Mouse (Mus musculus): Measurements from ENCODE around the gene C030005K15Rik. TPM values are rescaled to one million over a fixed set of nuclear protein-coding genes. Genes with fewer than 3 reads are reported as not detected.
A peak's percentile ranks its signal among the peaks of the same experiment; 100 is the strongest.
"Not testable (repeated sequence)": the region's sequence is repeated elsewhere in the genome, so short reads cannot be mapped to it uniquely, and the experiment has no call there.

Gene C030005K15Rik
- total RNA-seq (2021), result under 1 TPM in 1 of 2 experiments, not detected in 1; 0.48 TPM

GRCm38 (mm10) chr10:97726655-97727054 is at the start of gene C030005K15Rik:
TSS of gene C030005K15Rik (minus strand) at chr10:97726755.
- DNase-seq (ENCODE audit: low spot score in 2 of 2); intact Hi-C loops (cut with DNase I): not testable (repeated sequence)

- DNase-seq (ENCODE audit: low spot score in 2 of 2), result peak in 1 of 2 experiments; percentile 29
- intact Hi-C loops (cut with DNase I), result no loop called here
Measured at GRCm38 (mm10) chr10:97768171-97768749, 41.7 kb upstream of the C030005K15Rik start.

GRCm38 (mm10) chr10:97753821-97754220 is 27.3 kb upstream of the C030005K15Rik start:
- intact Hi-C loops (cut with DNase I), result no loop called here
- no peak for DNase-seq (ENCODE audit: low spot score in 2 of 2)

- no peak for DNase-seq (ENCODE audit: low spot score in 2 of 2)
- intact Hi-C loops (cut with DNase I), result no loop called here
Measured at GRCm38 (mm10) chr10:97747231-97747630, 20.7 kb upstream of the C030005K15Rik start.

- intact Hi-C loops (cut with DNase I), result no loop called here
- no peak for DNase-seq (ENCODE audit: low spot score in 2 of 2)
Measured at GRCm38 (mm10) chr10:97725929-97726328, 626 bp downstream of the C030005K15Rik start.

- intact Hi-C loops (cut with DNase I), result no loop called here
- no peak for DNase-seq (ENCODE audit: low spot score in 2 of 2)
Measured at GRCm38 (mm10) chr10:97722709-97723108, 3.8 kb downstream of the C030005K15Rik start.

- DNase-seq (ENCODE audit: low spot score in 2 of 2), result no peak
- intact Hi-C loops (cut with DNase I), result no loop called here
Measured at GRCm38 (mm10) chr10:97720625-97721024, 5.9 kb downstream of the C030005K15Rik start.

GRCm38 (mm10) chr10:97718021-97718420 is 8.5 kb downstream of the C030005K15Rik start:
- no peak for DNase-seq (ENCODE audit: low spot score in 2 of 2)
- intact Hi-C loops (cut with DNase I), result loop anchor here (10.0 kb wide), 1 partner anchor 87 kb away; no protein-coding TSS in a partner anchor

GRCm38 (mm10) chr10:97717233-97717632 is 9.3 kb downstream of the C030005K15Rik start:
- intact Hi-C loops (cut with DNase I), result loop anchor here (10.0 kb wide), 1 partner anchor 88 kb away; no protein-coding TSS in a partner anchor
- no peak for DNase-seq (ENCODE audit: low spot score in 2 of 2)

GRCm38 (mm10) chr10:97715289-97715906 is 11.2 kb downstream of the C030005K15Rik start:
- intact Hi-C loops (cut with DNase I), result loop anchor here (10.0 kb wide), 1 partner anchor 89 kb away; no protein-coding TSS in a partner anchor
- no peak for DNase-seq (ENCODE audit: low spot score in 2 of 2)

- no peak for DNase-seq (ENCODE audit: low spot score in 2 of 2)
- intact Hi-C loops (cut with DNase I), result loop anchor here (5.0 to 10.0 kb wide), 3 partner anchors 90 to 1368 kb away; no protein-coding TSS in a partner anchor
Measured at GRCm38 (mm10) chr10:97714584-97714983, 12.0 kb downstream of the C030005K15Rik start.

GRCm38 (mm10) chr10:97712687-97713086 is 13.9 kb downstream of the C030005K15Rik start:
- intact Hi-C loops (cut with DNase I), result loop anchor here (5.0 to 10.0 kb wide), 3 partner anchors 92 to 1370 kb away; no protein-coding TSS in a partner anchor
- no peak for DNase-seq (ENCODE audit: low spot score in 2 of 2)

GRCm38 (mm10) chr10:97704562-97704961 is 22.0 kb downstream of the C030005K15Rik start:
- intact Hi-C loops (cut with DNase I), result no loop called here

GRCm38 (mm10) chr10:97702321-97702720 is 24.2 kb downstream of the C030005K15Rik start:
- DNase-seq (ENCODE audit: low spot score in 2 of 2), result no peak
- intact Hi-C loops (cut with DNase I), result no loop called here

More at GRCm38 (mm10) chr10:97704562-97704961, 22.0 kb downstream of the C030005K15Rik start:
- DNase-seq (ENCODE audit: low spot score in 2 of 2), result no peak

GRCm38 (mm10) chr10:97693398-97694135 is 33.0 kb downstream of the C030005K15Rik start:
- DNase-seq (ENCODE audit: low spot score in 2 of 2), result no peak
- intact Hi-C loops (cut with DNase I), result loop anchor here (5.0 kb wide), 1 partner anchor 321 kb away; no protein-coding TSS in a partner anchor

- intact Hi-C loops (cut with DNase I), result loop anchor here (5.0 kb wide), 1 partner anchor 321 kb away; no protein-coding TSS in a partner anchor
Measured at GRCm38 (mm10) chr10:97692913-97693312, 33.6 kb downstream of the C030005K15Rik start, which contains the start of gene Ccer1. TSS of gene Ccer1 (plus strand) at chr10:97693059.

GRCm38 (mm10) chr10:97689425-97689824 is 37.1 kb downstream of the C030005K15Rik start:
- DNase-seq (ENCODE audit: low spot score in 2 of 2), result no peak
- intact Hi-C loops (cut with DNase I), result loop anchor here (2.0 kb wide), 1 partner anchor 343 kb away; no protein-coding TSS in a partner anchor

More at GRCm38 (mm10) chr10:97692913-97693312, 33.6 kb downstream of the C030005K15Rik start, which contains the start of gene Ccer1:
- DNase-seq (ENCODE audit: low spot score in 2 of 2), result no peak

GRCm38 (mm10) chr10:97687198-97687597 is 39.4 kb downstream of the C030005K15Rik start:
- DNase-seq (ENCODE audit: low spot score in 2 of 2), result no peak
- intact Hi-C loops (cut with DNase I), result no loop called here

- no peak for DNase-seq (ENCODE audit: low spot score in 2 of 2)
- intact Hi-C loops (cut with DNase I), result no loop called here
Measured at GRCm38 (mm10) chr10:97682981-97683380, 43.6 kb downstream of the C030005K15Rik start.
